Mouse (Mus musculus) heart, embryonic 11.5 days (tissue): ENCODE measurements around the gene Olfr869. TPM values are rescaled to one million over a fixed set of nuclear protein-coding genes. Genes with fewer than 3 reads are reported as not detected.

Source experiments
- ATAC-seq: fragments of 200-750 bp; cut with Nextera tagmentation; replicated peaks from 2 replicates; pipeline ENCODE4 v1.8.0; 2017; ENCODE audit warnings: moderate library complexity; ENCODE audit not compliant: insufficient number of reproducible peaks, low FRiP score, low TSS enrichment
- H3K27ac ChIP-seq: fragments of 300-500 bp; sonication (generic); 2 replicates; pipeline ENCODE4 v1.5.1; 2014; ENCODE audit warnings: mild to moderate bottlenecking, low read depth, low read length
- H3K27me3 ChIP-seq: fragments of 300-500 bp; sonication (generic); 2 replicates; pipeline ENCODE4 v1.6.1; 2014; ENCODE audit warnings: mild to moderate bottlenecking, low read length, mixed read lengths; ENCODE audit not compliant: control insufficient read depth, insufficient read depth
- H3K36me3 ChIP-seq: fragments of 300-500 bp; sonication (generic); 2 replicates; pipeline ENCODE4 v1.6.1; 2014; ENCODE audit warnings: mild to moderate bottlenecking, low read length, moderate library complexity, mixed read lengths; ENCODE audit not compliant: control insufficient read depth, insufficient read depth
- H3K4me1 ChIP-seq: fragments of 300-500 bp; sonication (generic); 2 replicates; pipeline ENCODE4 v1.6.1; 2014; ENCODE audit warnings: low read length; ENCODE audit not compliant: control insufficient read depth, insufficient read depth
- H3K4me2 ChIP-seq: fragments of 300-500 bp; sonication (generic); 2 replicates; pipeline ENCODE4 v1.6.1; 2014; ENCODE audit warnings: mild to moderate bottlenecking, moderate library complexity
- H3K4me3 ChIP-seq: fragments of 300-500 bp; sonication (generic); 2 replicates; pipeline ENCODE4 v1.5.1; 2014; ENCODE audit warnings: low read depth, low read length
- H3K9ac ChIP-seq: fragments of 300-500 bp; sonication (generic); 2 replicates; pipeline ENCODE4 v1.6.1; 2014; ENCODE audit warnings: mild to moderate bottlenecking, low read depth, low read length, moderate library complexity
- H3K9me3 ChIP-seq: fragments of 300-500 bp; sonication (generic); replicated peaks from 2 replicates; pipeline ENCODE4 v1.6.1; 2016; ENCODE audit warnings: low read length; ENCODE audit not compliant: control insufficient read depth
- WGBS: fragments of 180-500 bp; shearing (Covaris S2); extraction: QIAGEN DNeasy Blood & Tissue Kit; methylation state at CpG from one replicate; pipeline ENCODE4 v1.1.7; 2014; ENCODE audit not compliant: insufficient replicate concordance; 5-methylcytosine and 5-hydroxymethylcytosine counted together
- polyA plus RNA-seq: library from polyadenylated mRNA; unstranded; fragments of >200 nt; fragmentation: Nextera tagmentation; extraction: Ambion mirVana; gene quantifications from 2 replicates; pipeline ENCODE4 v1.2.1, GENCODE M21; 2014

The Olfr869 gene
- not detected in 2 replicates for polyA plus RNA-seq

DNA sequence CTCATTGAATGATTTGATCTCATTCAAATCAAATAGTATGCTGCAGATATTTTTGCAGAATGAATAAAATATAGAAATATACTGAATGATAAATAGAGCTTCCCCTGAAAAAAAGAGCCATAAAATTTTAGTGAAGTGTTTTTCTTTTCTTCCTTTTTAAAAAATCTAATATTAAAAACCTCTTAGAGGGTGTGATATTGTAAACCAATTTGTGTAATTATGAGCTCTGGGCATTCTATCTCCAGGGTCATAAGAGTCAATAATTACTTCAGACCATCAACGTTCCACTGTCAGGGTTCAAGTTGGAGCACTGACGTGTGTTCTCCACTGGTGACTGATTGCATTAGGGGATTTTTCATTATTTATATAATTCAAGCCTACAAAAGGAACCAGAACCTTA lies at the start of gene Olfr869:
Gene Olfr869, plus strand, starts transcription at position 301 of the 400 bp plus-strand sequence.
- H3K27ac ChIP-seq, result no peak within 1 kb of the TSS
- H3K4me2 ChIP-seq, result no peak within 1 kb of the TSS
- no peak within 1 kb of the TSS for H3K9ac ChIP-seq
- no peak within 1 kb of the TSS for H3K4me3 ChIP-seq
- no peak for ATAC-seq
- no peaks in the 10 kb centered on the region for H3K9me3 ChIP-seq
- no peaks in the 10 kb centered on the region for H3K4me1 ChIP-seq
- no peaks in the 10 kb centered on the region for H3K36me3 ChIP-seq
- WGBS, result 72% methylated on average over 2 of the region's 2 CpGs
- no peaks in the 10 kb centered on the region for H3K27me3 ChIP-seq

DNA sequence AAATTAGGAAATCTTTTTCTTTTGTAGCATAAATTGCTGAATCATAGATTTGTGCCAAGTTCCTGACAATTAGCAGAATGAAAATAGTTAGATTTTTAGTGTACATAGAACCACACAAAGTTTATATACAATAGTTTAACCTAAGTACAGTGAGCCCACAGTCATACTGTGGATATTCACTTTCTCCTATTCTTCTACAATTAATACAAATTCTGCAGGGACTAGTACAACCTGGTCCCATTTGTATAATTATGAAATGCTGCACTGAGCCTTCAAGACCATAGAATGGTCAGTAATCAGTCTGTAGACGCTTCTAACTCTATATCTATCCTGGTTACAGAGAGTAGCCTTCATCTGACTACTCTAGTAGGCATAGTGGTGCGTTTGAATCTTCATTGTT lies 30.5 kb upstream of the Olfr869 start, which contains the start of gene Olfr868:
Gene Olfr868, plus strand, starts transcription at position 301 of the 400 bp plus-strand sequence.
- H3K36me3 ChIP-seq, result no peaks in the 10 kb centered on the region
- WGBS, result 43% methylated on average over 2 of the region's 2 CpGs
- H3K4me1 ChIP-seq, result no peaks in the 10 kb centered on the region
- 0 out of 2 replicates have a peak, but pooled peaks cover 4% of the 10 kb centered on the region for H3K9me3 ChIP-seq
- no peak within 1 kb of the TSS for H3K27ac ChIP-seq
- H3K27me3 ChIP-seq, result no peaks in the 10 kb centered on the region
- no peak within 1 kb of the TSS for H3K4me3 ChIP-seq
- H3K9ac ChIP-seq, result no peak within 1 kb of the TSS
- H3K4me2 ChIP-seq, result no peak within 1 kb of the TSS
- ATAC-seq, result no peak

DNA sequence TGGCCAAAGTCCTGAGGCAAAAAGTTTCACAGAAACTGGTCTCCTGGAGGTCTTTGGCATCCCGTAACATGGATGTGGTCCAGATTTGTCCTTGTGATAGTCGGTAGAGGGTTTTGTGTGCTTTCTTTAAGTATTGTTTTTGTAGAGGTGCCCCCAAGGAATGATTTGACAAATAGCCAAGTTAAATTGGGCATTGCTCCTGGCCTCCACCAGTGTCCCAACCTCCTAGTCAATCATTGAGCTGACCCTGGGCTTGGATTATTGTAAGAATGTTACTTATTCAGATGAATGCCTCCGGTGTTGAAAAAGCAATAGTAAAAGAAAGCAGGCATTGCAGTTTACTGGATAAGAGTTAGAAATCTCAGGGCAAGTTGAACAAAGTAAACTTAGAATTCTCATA lies 20.9 kb downstream of the Olfr869 start:
- H3K9me3 ChIP-seq, result peaks cover 6% of the 10 kb centered on the region; the same call in 1 of the 2 replicates
- 74% methylated on average over 3 of the region's 3 CpGs for WGBS
- no peak overlapping the region for H3K4me2 ChIP-seq
- H3K36me3 ChIP-seq, result no peaks in the 10 kb centered on the region
- ATAC-seq, result no peak
- no peaks in the 10 kb centered on the region for H3K4me1 ChIP-seq
- no peak overlapping the region for H3K9ac ChIP-seq
- H3K27me3 ChIP-seq, result no peaks in the 10 kb centered on the region
- no peak overlapping the region for H3K4me3 ChIP-seq
- H3K27ac ChIP-seq, result no peak overlapping the region

DNA sequence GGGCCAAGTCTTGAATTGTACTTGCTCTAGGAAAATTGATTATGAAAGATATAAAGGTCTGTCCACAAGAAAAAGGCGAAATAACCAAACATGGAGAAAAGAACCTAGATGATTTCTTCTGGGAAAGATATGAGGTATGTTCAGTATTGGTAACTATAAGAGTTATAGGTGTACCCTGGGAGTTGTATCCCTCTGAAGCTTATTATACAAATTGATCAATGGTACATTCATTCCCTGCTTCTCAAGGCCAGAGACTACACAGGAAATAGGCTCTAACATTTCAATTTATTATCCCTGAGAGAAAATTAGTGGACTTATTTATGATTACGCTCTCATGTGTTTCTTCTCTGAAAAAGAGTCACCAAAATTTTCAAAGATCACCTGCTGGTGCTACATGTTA lies 45.1 kb downstream of the Olfr869 start, which contains the start of gene Olfr870:
Gene Olfr870, minus strand, starts transcription at position 101 of the 400 bp plus-strand sequence.
- no peak within 1 kb of the TSS for H3K27ac ChIP-seq
- H3K36me3 ChIP-seq, result no peaks in the 10 kb centered on the region
- H3K4me2 ChIP-seq, result no peak within 1 kb of the TSS
- no peaks in the 10 kb centered on the region for H3K4me1 ChIP-seq
- no peak for ATAC-seq
- no peak within 1 kb of the TSS for H3K4me3 ChIP-seq
- WGBS, result 65% methylated on average over 2 of the region's 2 CpGs
- no peak within 1 kb of the TSS for H3K9ac ChIP-seq
- H3K9me3 ChIP-seq, result no peaks in the 10 kb centered on the region
- H3K27me3 ChIP-seq, result no peaks in the 10 kb centered on the region

DNA sequence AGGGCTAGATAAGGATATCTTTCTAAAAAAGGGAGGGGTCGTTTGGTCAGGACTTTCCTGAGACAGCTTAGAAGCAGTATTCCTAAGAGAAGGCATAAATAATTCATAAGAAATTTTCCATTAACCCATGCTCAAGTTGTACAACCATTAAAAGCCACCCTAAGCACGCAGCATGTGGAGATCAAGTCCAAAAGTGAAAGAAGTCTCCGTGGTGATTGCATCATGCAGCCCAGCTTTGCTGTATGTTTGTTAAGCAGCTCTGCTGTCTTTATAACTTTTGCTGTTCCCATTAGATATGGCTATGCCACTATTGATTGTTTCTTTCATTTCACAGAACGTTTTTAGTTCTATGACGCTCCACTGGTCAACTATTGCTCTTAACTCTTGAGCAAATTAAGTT lies 50.7 kb downstream of the Olfr869 start:
- WGBS, result 56% methylated on average over 5 of the region's 5 CpGs
- no peaks in the 10 kb centered on the region for H3K27me3 ChIP-seq

More for the DNA sequence above, 50.7 kb downstream of the Olfr869 start:
- H3K27ac ChIP-seq, result no peak overlapping the region
- no peaks in the 10 kb centered on the region for H3K36me3 ChIP-seq
- H3K4me3 ChIP-seq, result no peak overlapping the region
- H3K9ac ChIP-seq, result no peak overlapping the region
- no peak for ATAC-seq
- H3K9me3 ChIP-seq, result no peaks in the 10 kb centered on the region
- H3K4me1 ChIP-seq, result no peaks in the 10 kb centered on the region
- H3K4me2 ChIP-seq, result no peak overlapping the region

Other genes with a start within 250 kb of the Olfr869 start
- gene Olfr862, start 241.0 kb upstream of the Olfr869 start, polyA plus RNA-seq, result not detected in 2 replicates
- 0.15 and 0.24 TPM in 2 replicates for gene Olfr77, start 212.1 kb upstream of the Olfr869 start, polyA plus RNA-seq
- not detected in 2 replicates for gene Olfr866, start 101.0 kb upstream of the Olfr869 start, polyA plus RNA-seq
- not detected in 2 replicates for gene Olfr867, start 71.4 kb upstream of the Olfr869 start, polyA plus RNA-seq
- not detected in 2 replicates for gene Olfr868, start 30.4 kb upstream of the Olfr869 start, polyA plus RNA-seq
- not detected in 2 replicates for gene Olfr870, start 45.0 kb downstream of the Olfr869 start, polyA plus RNA-seq
- not detected in 2 replicates for gene Olfr871, start 83.2 kb downstream of the Olfr869 start, polyA plus RNA-seq
- not detected in 2 replicates for gene Olfr872, start 108.1 kb downstream of the Olfr869 start, polyA plus RNA-seq
- gene Olfr39, start 153.3 kb downstream of the Olfr869 start, polyA plus RNA-seq, result not detected in 2 replicates
- not detected in 2 replicates for gene Olfr873, start 169.5 kb downstream of the Olfr869 start, polyA plus RNA-seq
- 0.10 TPM in 1 of 2 replicates, not detected in the other for gene Olfr18, start 207.1 kb downstream of the Olfr869 start, polyA plus RNA-seq